Mouse (Mus musculus): Measurements from ENCODE around the gene Bcl2l11. TPM values are rescaled to one million over a fixed set of nuclear protein-coding genes. Genes with fewer than 3 reads are reported as not detected.
"Not testable (repeated sequence)": the region's sequence is repeated elsewhere in the genome, so short reads cannot be mapped to it uniquely, and the experiment has no call there.

Bcl2l11 gene
- total and polyA plus RNA-seq, 3 experiments = 2.3 to 6.3 TPM; not detected in 1

- no peak for TF ChIP-seq USF1 (IDR thresholded peaks at IDR 0.05; ENCODE audit: low read depth, low read length)
These were observed 53.4 kb downstream of the Bcl2l11 start (continued) for GRCm38 (mm10) chr2:128179126-128179807.

DNA sequence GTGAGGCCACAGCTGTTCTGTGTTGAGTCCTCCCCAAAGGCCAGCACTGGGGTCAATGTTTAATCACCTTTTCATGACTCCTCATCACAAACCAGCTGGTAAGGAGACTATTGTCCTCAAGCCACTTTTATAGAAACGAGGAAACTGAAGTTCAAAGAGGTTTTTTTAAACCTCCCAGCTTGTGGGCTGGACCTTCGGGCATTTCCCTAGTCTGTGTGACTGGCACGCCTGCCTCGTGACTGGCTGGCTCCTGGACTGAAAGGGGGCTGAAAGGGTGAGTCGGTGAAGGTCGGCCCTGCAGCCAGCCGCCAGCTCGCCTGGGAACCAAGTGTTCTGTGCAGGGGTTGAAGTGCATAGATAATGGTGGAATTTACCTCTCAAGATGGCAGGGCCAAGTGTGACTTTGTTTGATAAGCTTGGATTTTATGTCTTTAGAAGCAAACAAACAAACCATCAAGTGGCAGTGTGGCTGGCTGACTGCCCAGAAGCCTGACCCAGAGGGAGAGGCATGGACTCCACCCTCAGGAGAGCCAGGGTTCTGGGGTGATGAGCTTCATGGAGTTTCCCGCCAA is 54.1 kb downstream of the Bcl2l11 start:
- peak; percentile 79 for TF ChIP-seq TCF12 (IDR thresholded peaks at IDR 0.05; ENCODE audit: low read depth, low read length)
- no peak for TF ChIP-seq MAX (IDR thresholded peaks at IDR 0.05; ENCODE audit: low read length)
- TF ChIP-seq BHLHE40 (IDR thresholded peaks at IDR 0.05; ENCODE audit: borderline replicate concordance, low read depth, low read length) = peak; percentile 38; the same call in 1 of the 2 replicates
- no peak for TF ChIP-seq NRF1 (IDR thresholded peaks at IDR 0.05; ENCODE audit: insufficient read depth, low read depth, low read length, poor library complexity, severe bottlenecking)
- no peak for TF ChIP-seq CHD2 (IDR thresholded peaks at IDR 0.05; ENCODE audit: low read length)
- TF ChIP-seq MAZ (IDR thresholded peaks at IDR 0.05; ENCODE audit: low read depth, low read length) = no peak
- TF ChIP-seq ZMIZ1 (IDR thresholded peaks at IDR 0.05; ENCODE audit: low read depth, low read length) = no peak
- TF ChIP-seq RAD21 (IDR thresholded peaks at IDR 0.05; ENCODE audit: low read depth, low read length) = no peak
- peak; percentile 44 to 61; a peak in 3 of 4 replicates for TF ChIP-seq EP300 (IDR thresholded peaks at IDR 0.05; ENCODE audit: low read depth in 1 of 2, low read length in 2 of 2)
- TF ChIP-seq RCOR1 (IDR thresholded peaks at IDR 0.05; ENCODE audit: low read depth, low read length) = peak; percentile 83
- peak; percentile 46; the same call in 1 of the 2 replicates for TF ChIP-seq GATA1 (IDR thresholded peaks at IDR 0.05; ENCODE audit: low read depth, low read length)
- TF ChIP-seq CTCF (IDR thresholded peaks at IDR 0.05 in 2 of 3, conservative IDR thresholded peaks at IDR 0.05 in 1 of 3; ENCODE audit: control insufficient read depth in 1 of 3, insufficient read depth in 1 of 3, low read depth in 2 of 3, low read length in 3 of 3, poor library complexity in 1 of 3, severe bottlenecking in 1 of 3) = no peak
- TF ChIP-seq USF1 (IDR thresholded peaks at IDR 0.05; ENCODE audit: low read depth, low read length) = no peak
- peak; percentile 65 for TF ChIP-seq TAL1 (IDR thresholded peaks at IDR 0.05; ENCODE audit: low read length)
- TF ChIP-seq MXI1 (IDR thresholded peaks at IDR 0.05; ENCODE audit: low read depth, low read length) = no peak
- TF ChIP-seq ZC3H11A (IDR thresholded peaks at IDR 0.05; ENCODE audit: low read depth, low read length) = no peak
- TF ChIP-seq SIN3A (IDR thresholded peaks at IDR 0.05; ENCODE audit: low read length) = no peak
- no peak for TF ChIP-seq TBP (IDR thresholded peaks at IDR 0.05; ENCODE audit: low read depth, low read length)
- TF ChIP-seq UBTF (IDR thresholded peaks at IDR 0.05; ENCODE audit: borderline replicate concordance, insufficient read depth, low read depth, low read length) = no peak
- TF ChIP-seq POLR2AphosphoS2 (IDR thresholded peaks at IDR 0.05; ENCODE audit: low read length) = no peak
- TF ChIP-seq MEF2A (IDR thresholded peaks at IDR 0.05; ENCODE audit: extremely low read depth, insufficient replicate concordance, low read depth, low read length, poor library complexity, severe bottlenecking) = no peak
- TF ChIP-seq E2F4 (IDR thresholded peaks at IDR 0.05; ENCODE audit: borderline replicate concordance, low read depth, low read length) = no peak
- Histone ChIP-seq H3K27ac (ENCODE audit: control insufficient read depth, low read depth, low read length) (no peak overlapping the region), H3K27me3 (ENCODE audit: control insufficient read depth in 1 of 2, insufficient read depth in 2 of 2, low read length in 2 of 2) (peaks cover 0 to 3% of the 10 kb centered on the region in 2 experiments; a peak in 3 of 4 replicates), H3K4me3 (ENCODE audit: control insufficient read depth in 1 of 2, insufficient read depth in 1 of 2, low read depth in 2 of 2, low read length in 2 of 2) (0 out of 4 replicates have a peak overlapping the region, but pooled peaks of 1 of the 2 experiments have one; percentile 4), H3K4me1 (ENCODE audit: control insufficient read depth in 1 of 2, insufficient read depth in 2 of 2, low read length in 2 of 2) (peaks cover 0 to 16% of the 10 kb centered on the region in 2 experiments; a peak in 3 of 4 replicates), H3K9me3 (replicated peaks; ENCODE audit: insufficient read depth, low read length) (no peaks in the 10 kb centered on the region), H3K9ac (ENCODE audit: control insufficient read depth, low read depth, low read length, poor library complexity, severe bottlenecking) (peak overlapping the region; percentile 42), H3K79me2 (ENCODE audit: control insufficient read depth, insufficient read depth, low read length, poor library complexity) (no peaks in the 10 kb centered on the region), H3K36me3 (ENCODE audit: control insufficient read depth in 1 of 2, insufficient read depth in 2 of 2, low read length in 2 of 2) (peaks cover 0 to 7% of the 10 kb centered on the region in 2 experiments; a peak in 1 of 4 replicates)
- peak; percentile 59 for DNase-seq (ENCODE audit: low read depth, low spot score)

DNA sequence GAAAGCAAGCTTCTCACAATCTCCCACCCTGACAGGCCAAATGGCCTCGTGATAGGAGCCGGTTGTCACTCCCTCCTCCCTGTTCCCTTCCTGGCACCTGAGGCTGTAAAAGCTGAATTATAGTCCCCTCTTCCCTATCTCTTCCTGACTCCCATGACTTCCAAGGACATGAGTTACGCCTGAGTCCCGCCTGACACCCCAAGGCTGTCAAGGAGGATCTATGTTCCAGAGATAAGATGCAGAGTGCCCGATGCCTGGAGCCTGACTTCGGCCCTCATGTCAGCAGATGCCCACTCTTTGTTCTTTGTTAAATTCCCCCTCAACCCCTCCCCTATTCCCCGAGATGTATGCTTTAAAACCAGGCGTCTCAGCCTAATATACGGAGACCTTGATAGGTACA is 56.3 kb downstream of the Bcl2l11 start:
- H3K9me3 ChIP-seq (replicated peaks; ENCODE audit: insufficient read depth, low read length); DNase-seq (ENCODE audit: low read depth, low spot score); H3K27ac ChIP-seq (ENCODE audit: control insufficient read depth, low read depth, low read length); H3K36me3 ChIP-seq (ENCODE audit: control insufficient read depth in 1 of 2, insufficient read depth in 2 of 2, low read length in 2 of 2); H3K27me3 ChIP-seq (ENCODE audit: control insufficient read depth in 1 of 2, insufficient read depth in 2 of 2, low read length in 2 of 2); H3K4me3 ChIP-seq (ENCODE audit: control insufficient read depth in 1 of 2, insufficient read depth in 1 of 2, low read depth in 2 of 2, low read length in 2 of 2); H3K79me2 ChIP-seq (ENCODE audit: control insufficient read depth, insufficient read depth, low read length, poor library complexity); H3K9ac ChIP-seq (ENCODE audit: control insufficient read depth, low read depth, low read length, poor library complexity, severe bottlenecking): not testable (repeated sequence)
- H3K4me1 ChIP-seq (ENCODE audit: control insufficient read depth in 1 of 2, insufficient read depth in 2 of 2, low read length in 2 of 2) = peaks cover 0 to 12% of the 10 kb centered on the region in 2 experiments; a peak in 3 of 4 replicates
